Mouse (Mus musculus): ENCODE measurements around the gene Arhgap17.

- TF ChIP-seq POLR2A (IDR thresholded peaks at IDR 0.05; ENCODE audit: borderline replicate concordance, control insufficient read depth, low read depth, low read length), result no peak
- no peak for TF ChIP-seq CTCF (IDR thresholded peaks at IDR 0.05; ENCODE audit: control insufficient read depth, insufficient read depth, low read length)
Observed at GRCm38 (mm10) chr7:123397931-123398330, 28.2 kb upstream of the Arhgap17 start.
